Mouse (Mus musculus) left cerebral cortex, adult 18-20 months (tissue): Measurements from ENCODE around the gene Desi1. TPM values are rescaled to one million over a fixed set of nuclear protein-coding genes. Genes with fewer than 3 reads are reported as not detected.
"Not testable (repeated sequence)": the region's sequence is repeated elsewhere in the genome, so short reads cannot be mapped to it uniquely, and the experiment has no call there.

Source experiments
- DNase-seq, 2 experiments: peaks; one replicate each; pipeline ENCODE4 v3.0.0; 2021 to 2022; ENCODE audit warnings: low spot score in 2 of 2, mixed read lengths in 1 of 2
- total RNA-seq, 2 experiments: library from RNA; stranded (reverse); gene quantifications; 2 replicates each; pipeline ENCODE4 v1.2.3; 2021

Gene Desi1
- total RNA-seq, 2 experiments from 2014 or later: 83.4 to 85.2 TPM

- DNase-seq: no peak
Measured at GRCm38 (mm10) chr15:82022535-82023088, 11.1 kb downstream of the Desi1 start.

DNA sequence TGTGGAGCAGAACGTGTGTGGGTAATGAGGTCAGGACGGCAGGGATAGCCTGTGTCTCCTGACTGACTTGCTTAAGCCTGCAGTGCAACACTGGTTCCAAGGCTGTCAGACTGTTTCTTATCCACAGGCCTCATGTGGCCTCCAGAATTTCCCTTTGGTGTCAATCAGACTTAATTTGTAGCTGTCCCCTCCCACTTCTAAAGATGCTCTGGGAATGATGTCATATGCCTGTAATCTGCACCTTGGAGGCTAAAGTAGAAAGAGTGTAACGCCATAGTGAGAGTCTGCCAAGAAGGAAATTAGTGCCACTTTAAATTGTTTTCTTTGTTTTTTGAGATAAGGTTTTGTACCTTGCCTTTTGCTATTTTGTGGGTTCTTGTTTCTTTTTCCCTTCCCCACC, 14.4 kb downstream of the Desi1 start:
- no peak for DNase-seq

GRCm38 (mm10) chr15:82017461-82017860, 16.2 kb downstream of the Desi1 start:
- no peak for DNase-seq

- DNase-seq: no peak
Measured at GRCm38 (mm10) chr15:82016830-82017229, 16.8 kb downstream of the Desi1 start.

GRCm38 (mm10) chr15:82016101-82016808, 17.4 kb downstream of the Desi1 start:
- DNase-seq: peak; percentile 99 to 100

DNA sequence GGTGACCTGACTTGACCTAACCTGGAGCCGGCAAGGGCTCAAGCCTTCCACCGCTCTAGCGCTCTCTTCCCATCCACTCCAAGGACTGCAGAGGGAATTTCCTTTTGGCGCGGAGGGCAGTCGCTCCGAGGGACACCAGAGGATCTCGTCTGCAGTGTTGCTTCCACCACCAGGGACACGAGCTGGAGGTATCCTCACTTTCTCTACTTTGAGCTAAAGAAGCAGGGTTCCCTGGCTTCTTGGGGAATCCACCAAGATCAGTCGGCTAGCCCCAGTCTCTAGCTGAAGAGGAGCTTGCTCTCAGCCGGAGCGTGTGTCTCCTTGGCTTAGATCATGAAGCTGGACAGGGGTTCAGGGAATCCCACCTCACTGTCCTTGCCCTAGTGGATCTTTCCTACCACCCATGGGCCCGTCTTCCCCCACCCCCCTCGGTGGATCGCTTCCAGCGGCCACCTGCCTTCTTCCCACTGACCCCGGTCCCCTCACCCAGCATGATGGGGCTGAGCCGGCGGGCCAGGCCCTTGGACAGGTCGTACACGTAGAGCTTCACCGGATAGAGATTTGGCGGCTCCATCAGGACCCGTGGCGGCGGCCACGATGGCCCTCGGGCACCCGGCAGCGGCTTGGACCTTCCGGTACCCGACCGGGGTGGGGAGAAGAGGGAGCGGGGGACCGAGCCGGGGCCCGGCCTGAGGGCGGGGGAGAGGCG, 18.1 kb downstream of the Desi1 start:
- peak; percentile 20 to 29 for DNase-seq

DNA sequence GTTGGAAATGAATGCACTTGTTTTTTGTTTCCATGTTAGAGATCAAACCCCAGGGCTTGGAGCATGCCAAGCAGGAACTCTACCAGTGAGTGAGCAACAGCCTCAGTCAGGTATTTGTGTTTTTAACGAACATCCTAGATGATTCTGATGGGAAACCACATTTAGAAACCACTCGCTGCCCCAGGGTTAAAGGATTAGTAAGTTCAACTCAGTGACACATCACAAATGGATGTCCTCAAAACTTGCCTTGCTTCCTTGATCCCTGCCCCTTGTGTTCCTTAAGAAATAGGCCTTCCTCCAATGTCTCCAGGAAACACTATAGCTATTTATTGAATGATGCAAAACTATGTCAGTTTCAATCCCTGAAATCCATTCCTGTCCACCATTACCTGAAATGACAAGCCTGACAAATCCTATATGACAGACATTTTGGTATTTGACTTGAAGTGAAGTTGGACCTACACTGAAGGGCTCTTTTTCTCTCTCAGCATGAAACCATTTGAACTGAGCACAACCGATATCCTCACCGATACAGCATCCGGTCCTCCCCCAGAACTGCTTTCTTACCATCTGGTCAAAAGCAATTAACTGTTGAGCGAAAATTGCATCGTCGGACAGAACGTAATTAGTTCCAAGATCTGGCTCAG, 18.8 kb downstream of the Desi1 start:
- DNase-seq: no peak

- no peak for DNase-seq
Measured at GRCm38 (mm10) chr15:82011947-82012346, 21.7 kb downstream of the Desi1 start.

- no peak for DNase-seq
Measured at GRCm38 (mm10) chr15:82004257-82004656, 29.4 kb downstream of the Desi1 start.

DNA sequence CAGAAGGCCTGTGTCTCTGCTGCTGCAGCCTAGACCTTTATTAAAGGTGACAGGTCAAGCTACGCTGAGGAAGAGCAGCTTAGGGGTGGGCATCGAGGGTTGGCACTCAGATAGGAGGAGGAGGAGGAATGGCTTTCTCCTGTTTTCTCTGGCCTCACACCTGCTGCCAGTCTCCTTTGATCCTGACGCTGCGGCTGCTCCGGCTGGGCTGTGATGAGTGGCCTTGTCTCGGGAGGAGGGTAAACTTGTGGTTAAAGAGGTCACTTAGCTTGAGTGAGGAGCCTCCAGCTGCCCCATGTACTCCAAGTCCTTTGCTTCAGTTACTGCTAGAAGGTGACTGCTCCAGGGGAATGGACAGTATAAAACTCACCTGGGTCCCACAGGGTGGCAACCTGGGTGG, 39.7 kb downstream of the Desi1 start:
- DNase-seq: no peak

DNA sequence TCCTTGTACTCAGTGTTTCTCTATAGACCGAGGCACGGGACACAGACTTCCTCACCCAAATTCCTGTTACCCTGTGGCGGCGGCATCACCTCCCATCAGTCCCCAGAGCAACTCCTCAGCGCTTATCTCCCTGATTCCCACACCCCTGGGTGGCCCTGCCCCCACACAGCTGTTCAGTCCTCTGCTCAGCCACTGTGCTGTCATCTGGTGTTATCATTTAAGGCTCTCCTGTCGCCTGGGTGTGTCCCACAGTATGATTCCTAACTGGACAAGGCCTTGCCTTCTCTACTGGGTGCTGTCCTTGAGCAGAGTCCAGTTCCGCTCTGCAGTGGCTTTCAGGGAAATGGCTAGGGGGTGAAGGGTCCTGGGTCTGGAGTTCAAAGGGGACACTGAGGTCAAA, 43.1 kb downstream of the Desi1 start:
- no peak for DNase-seq

GRCm38 (mm10) chr15:81989371-81990062, 44.1 kb downstream of the Desi1 start:
- peak; percentile 80 to 86 for DNase-seq

GRCm38 (mm10) chr15:81987646-81988045, 46.0 kb downstream of the Desi1 start, which contains the start of gene Xrcc6:
Xrcc6 (plus strand) TSS chr15:81987835.
- no peak for DNase-seq

DNA sequence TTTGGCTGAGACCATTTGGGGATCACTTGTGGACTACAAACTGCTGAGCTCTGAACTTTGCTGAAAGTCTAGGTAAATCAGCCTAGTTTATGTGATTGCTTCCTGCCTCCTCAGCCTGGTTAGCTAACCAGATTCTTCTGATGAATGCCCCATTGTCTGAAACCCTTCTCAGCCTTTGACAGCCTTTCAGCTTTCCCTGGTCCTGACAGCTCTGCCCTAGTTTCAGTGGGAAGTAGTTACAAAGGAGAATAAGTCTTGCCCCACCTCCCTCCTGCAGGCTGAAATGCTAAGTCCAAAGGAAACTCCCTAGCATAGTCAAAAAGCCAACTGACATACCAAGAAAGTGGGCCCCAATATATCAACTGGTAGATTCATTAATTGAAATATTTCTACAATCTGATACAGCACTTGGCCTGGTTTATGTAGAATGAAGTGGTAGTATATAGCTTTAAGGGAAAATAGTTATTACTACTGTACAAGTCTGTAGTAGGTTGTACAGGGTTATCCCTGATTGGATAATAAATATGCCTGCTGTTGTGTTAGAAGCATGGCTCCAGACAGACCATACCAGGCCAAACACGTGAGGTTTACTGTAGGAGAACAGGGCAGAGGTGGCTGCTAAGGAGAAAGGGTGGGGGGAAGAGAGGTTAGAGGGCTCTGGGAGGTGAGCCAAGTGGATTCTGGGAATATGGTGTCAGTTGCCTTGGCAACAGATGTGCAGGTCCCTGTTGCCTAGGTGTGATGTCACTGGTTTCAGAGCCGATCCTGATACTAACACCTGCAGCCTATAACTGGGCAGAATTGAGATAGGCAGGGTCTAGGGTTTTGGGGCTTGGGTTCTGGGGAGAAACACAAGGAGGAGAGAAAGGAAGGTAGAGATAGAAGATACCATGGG, 48.1 kb downstream of the Desi1 start:
- DNase-seq: no peak

DNA sequence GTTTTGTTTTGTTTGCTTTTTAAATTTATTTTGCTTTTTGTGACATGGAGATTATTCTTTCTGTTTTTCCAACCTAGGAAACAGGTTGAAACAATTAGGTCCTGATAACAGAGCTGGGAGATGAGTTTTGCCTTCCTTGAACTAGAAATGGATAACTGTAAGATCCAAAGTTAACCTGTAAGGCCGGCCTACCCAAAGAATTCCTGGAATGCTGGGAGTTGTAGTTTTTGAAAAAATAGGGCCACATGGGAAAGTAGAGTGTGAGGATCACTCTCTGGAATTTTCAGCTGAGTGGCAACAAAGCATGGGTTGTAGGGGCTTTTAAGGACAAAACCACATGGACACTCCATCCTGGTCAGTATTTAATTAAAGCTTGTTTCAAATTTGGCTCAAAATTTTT, 51.5 kb downstream of the Desi1 start:
- no peak for DNase-seq

DNA sequence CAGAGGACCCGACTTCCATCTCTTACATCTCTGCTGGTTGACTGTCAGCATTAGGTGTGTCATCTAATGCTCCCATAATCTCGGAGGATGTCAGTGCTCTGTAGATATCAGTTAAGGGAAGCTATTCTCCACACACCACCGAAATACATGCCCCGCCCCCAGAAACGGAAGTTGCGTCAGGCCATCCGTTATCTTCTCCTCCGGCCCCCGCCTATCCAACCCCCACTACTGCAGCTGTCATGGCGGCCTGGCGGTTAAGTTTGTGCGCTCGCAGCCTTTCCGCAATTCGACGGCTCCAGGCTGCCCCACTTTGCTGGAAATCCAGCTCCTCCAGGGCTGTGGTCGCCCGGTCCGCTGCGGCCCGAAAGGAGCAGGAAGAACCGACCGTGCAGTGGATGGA, 53.3 kb downstream of the Desi1 start, which contains the start of gene 1700029P11Rik:
1700029P11Rik (plus strand) TSS at position 220 of the 400 bp plus-strand sequence.
- no peak for DNase-seq

- DNase-seq: not testable (repeated sequence)
Measured at GRCm38 (mm10) chr15:81975156-81975555, 58.5 kb downstream of the Desi1 start.

DNA sequence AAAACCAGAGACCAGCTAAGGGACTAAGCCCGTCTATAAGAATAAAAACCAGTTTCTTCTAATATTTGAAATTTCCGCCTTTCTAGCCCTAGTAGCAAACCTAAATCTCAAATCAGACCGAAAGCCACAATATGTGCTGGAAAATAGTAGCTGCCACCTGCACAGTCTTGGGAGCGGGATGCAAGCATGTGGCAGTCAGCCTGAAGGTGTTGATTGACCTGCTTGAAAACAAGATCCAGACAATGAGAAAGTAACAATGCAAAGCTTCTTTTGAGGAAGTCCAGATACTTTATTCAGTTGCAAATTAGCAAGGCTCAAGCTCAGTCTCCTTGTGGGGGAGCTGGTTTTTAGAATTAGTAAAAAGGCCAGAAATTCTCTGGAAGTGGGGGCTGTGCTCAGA, 63.2 kb downstream of the Desi1 start:
- DNase-seq: not testable (repeated sequence)

DNA sequence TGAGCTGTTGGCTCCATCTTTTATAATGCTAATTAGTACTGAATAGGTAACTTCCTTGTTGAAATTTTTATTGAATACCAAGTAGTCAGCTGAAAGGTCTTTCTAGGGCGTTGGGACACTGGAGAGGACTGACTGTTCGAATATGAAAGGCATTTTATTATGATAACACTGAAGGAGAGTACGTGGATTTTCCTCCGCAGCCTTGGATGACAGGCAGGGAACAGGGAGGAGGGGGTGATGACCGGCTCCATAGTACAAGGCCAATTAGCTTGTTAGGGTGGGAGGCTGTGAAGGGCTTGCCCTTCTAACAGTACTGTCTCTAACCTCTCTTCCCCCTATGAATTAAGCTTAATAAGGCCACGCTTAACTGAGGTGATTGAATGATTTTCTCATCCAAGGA, 64.0 kb downstream of the Desi1 start:
- DNase-seq: not testable (repeated sequence)

- DNase-seq: no peak
Measured at GRCm38 (mm10) chr15:81969173-81969572, 64.5 kb downstream of the Desi1 start.
